Mouse (Mus musculus) brain, embryonic 14.5 days (tissue): ENCODE data around the gene Crlf1.

Experiments
- CTCF ChIP-seq: fragments of 200-500 bp; IDR thresholded peaks from 2 replicates; pipeline ENCODE4 v1.5.1; 2012; ENCODE audit warnings: inconsistent platforms, mild to moderate bottlenecking, moderate library complexity, borderline replicate concordance; ENCODE audit not compliant: insufficient read depth, insufficient read length; ENCODE audit errors: extremely low read depth
- POLR2A ChIP-seq: fragments of 200-500 bp; IDR thresholded peaks from 2 replicates; pipeline ENCODE4 v1.6.1; 2012; ENCODE audit warnings: mild to moderate bottlenecking, inconsistent platforms, borderline replicate concordance; ENCODE audit not compliant: poor library complexity, insufficient read depth, insufficient read length, severe bottlenecking; ENCODE audit errors: extremely low read depth

GRCm38 (mm10) chr8:70461765-70462515, 31.0 kb upstream of the Crlf1 start:
- TF ChIP-seq CTCF (no peak), POLR2A (no peak)
